Mouse (Mus musculus) adrenal gland, postnatal 25 days (tissue): ENCODE measurements around the gene Rnf215. TPM values are rescaled to one million over a fixed set of nuclear protein-coding genes. Genes with fewer than 3 reads are reported as not detected.
"Not testable (repeated sequence)": the region's sequence is repeated elsewhere in the genome, so short reads cannot be mapped to it uniquely, and the experiment has no call there.

Source experiments
- DNase-seq: peaks from one replicate; pipeline ENCODE4 v3.0.0; 2021; ENCODE audit warnings: mixed read lengths
- total RNA-seq: library from RNA; stranded (reverse); gene quantifications from 2 replicates; pipeline ENCODE4 v1.2.3, GENCODE M21; 2021

Gene Rnf215
- total RNA-seq, 1 experiment from 2014 or later = 31.6 TPM

DNA sequence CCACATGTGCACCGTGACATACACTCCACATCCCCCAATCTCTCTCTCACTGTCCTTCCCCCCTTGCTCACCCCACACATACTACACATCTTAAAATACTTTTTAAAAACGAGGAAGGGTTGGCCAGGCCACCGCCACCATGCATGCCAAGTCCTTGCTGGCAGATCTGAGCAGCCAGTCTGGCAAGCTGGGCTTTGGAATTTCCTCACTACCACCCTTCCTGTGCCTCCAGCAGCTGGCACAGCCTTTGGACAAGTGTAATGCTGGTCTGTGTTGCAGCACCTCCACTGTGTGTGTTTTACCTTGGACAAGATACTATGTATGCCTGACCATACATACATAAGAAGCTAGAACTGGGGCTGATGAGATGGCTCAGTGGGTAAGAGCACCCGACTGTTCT, 21.5 kb upstream of the Rnf215 start:
- DNase-seq = no peak

- DNase-seq = no peak
These were observed 21.0 kb upstream of the Rnf215 start for GRCm38 (mm10) chr11:4113970-4114369.

DNA sequence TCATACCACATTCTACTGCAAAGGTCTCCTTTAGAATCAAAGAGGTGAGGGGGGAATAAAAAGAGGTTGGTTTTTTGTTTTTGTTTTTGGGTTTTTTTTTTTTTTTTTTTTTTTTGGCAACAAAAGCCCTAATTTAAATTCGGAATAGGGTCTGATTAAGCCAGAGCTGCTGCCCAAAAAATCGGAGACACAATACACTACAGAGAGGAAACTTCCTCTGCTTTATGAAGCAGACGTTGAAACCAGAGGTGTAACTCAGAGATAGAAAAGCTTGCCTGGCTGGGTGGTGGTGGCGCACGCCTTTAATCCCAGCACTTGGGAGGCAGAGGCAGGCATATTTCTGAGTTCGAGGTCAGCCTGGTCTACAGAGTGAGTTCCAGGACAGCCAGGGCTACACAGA, 20.5 kb upstream of the Rnf215 start:
- DNase-seq = not testable (repeated sequence)

- DNase-seq = no peak
These were observed 19.6 kb upstream of the Rnf215 start for GRCm38 (mm10) chr11:4115407-4115806.

DNA sequence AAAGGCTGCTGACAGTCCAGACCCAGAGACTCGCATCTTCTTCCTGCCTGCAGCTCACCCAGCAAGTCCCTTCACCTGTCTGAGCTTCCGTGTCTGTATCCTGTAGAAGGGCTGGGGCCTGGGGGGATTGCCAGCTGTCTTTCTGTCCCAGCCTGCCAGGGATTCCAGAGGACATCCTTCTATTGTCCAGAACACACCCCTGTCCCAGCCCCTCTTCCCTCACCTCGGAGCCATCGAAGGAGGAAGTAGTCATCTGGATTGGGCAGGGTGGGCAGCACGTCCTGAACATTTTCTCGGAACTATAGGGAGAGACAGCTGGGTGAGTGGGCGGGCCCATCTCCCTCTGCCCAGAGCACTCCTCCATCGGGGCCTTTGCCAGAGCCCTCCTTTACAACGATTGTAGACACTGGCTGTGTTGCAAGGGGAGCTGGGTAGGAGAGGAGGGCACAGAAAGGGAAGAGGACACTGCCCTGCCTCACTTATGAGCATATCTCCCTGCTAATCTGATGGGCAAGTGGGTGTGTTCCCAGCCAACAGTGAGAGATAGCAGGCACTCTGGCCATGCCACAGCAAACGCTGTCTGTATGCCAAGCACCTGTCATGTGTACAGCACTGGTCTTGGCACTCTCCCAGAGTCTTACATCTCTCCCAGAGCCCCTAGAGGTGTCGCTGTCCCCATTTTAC, 18.4 kb upstream of the Rnf215 start:
- DNase-seq = no peak

DNA sequence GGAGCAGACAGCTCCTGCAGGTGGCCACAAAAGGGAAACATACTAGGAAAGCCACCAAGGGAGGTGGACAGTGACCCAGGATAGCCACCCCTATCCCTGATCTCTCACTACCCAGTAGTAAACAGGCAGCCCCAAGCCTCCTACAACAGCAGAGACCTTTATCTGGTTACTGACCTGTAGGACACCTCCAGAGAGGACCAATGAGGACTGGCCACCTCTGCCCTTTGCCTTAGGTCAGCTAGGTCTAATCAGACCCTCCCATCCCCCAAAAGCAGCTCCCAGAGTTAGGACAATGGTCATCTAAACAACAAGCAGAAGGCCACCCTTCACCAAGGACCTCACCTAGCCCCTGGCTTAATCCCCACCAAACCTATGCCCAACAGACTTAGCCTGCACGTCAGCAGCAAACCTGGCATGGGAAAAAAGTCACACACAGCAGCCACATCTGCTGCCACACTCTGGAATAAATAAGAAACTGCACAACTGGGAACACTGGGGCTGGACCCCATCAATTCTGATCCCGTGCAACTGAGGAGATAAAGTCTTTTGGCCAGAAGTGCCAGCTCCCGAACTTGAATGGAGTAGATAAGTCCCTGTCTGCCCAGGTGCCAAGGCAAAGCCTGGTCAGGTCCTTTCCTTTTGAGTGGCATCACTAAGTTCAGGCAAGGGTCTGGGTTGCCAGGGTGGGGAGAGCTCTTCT, 17.5 kb upstream of the Rnf215 start:
- no peak for DNase-seq

GRCm38 (mm10) chr11:4118081-4118921, 16.7 kb upstream of the Rnf215 start:
- DNase-seq = peak; percentile 59

DNA sequence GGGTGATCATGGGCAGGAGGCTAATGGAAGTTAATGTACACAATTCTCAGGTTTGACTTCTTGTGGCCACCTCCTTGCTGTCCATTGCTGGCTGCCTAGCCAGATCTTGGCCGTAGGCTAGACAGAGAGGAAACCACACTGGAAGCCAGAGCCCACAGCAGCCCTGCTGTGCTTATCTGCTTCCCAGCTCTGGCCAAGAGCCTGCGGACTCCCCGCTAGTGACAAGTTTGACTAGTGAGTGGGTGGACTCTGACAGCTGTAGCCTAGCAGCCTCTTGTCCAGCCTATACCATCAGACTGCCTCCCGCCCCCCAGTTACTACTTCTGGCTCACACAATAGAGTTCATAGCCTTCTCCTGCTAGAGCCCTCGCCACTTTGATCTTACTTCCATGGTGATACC, 15.4 kb upstream of the Rnf215 start:
- DNase-seq = no peak

GRCm38 (mm10) chr11:4121691-4122090, 13.3 kb upstream of the Rnf215 start:
- no peak for DNase-seq

DNA sequence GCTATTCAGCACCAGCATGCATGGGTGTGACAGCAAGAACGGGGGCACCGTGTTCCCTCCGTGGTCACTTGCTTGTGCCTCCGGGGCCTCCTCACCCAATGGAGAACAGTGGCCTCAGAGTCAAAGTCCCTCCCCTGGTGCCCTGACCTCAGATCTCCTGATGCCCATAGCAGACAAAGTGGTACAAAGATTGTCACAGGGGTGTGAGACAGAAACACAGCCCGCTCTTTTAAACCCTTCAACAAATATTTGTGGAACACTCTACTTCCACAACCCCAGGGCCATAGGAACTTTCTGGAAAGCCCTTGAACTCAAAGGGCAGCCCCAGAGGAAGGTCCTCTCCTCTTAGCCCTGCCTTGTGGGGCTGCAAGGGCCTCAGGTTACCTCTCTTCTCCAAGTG, 12.8 kb upstream of the Rnf215 start:
- no peak for DNase-seq

DNA sequence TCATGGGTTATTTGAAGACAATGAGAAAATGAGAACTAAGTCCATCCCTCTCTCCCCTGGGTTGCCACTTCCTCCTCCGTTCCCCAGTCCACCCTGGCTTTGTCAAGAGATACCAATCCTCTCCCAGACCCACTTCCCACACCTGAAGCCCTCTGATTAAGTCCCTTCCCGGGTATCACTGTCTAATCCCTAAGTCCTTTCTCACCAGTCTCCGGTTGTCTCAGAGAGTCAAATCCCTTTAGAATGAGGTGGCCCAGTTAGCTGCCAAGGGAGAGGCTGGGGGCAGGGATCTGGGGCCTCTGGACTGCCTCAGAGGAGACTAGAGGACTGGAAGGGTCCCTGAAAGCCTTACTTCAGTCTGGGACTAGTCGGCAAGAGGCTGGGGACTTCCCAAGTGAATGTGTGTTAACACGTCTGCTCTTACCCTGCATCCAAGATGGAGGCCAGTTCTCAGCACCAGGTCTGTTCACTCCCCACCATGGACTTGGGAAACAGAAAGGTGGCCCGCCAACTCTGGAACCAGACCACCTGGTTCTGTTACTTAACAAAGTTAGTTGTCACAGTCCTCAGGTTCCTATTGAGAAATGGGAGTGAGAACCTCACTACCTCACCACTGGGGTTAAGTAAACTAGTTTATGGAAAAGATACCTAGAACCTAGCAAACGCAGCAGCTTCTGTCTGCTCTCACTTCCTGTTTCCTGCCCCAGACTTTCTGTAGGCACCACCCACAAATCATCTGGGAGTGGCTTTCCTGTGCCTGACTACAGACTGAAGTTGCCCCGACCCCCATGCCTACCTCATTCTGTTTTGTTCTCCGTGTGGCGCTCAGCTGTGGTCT, 12.0 kb upstream of the Rnf215 start, which contains the start of gene Sec14l2:
Gene Sec14l2, minus strand, starts transcription at position 674 of the 838 bp plus-strand sequence.
- DNase-seq = no peak

- DNase-seq = peak; percentile 48
These were observed 11.1 kb upstream of the Rnf215 start for GRCm38 (mm10) chr11:4123922-4124321.

GRCm38 (mm10) chr11:4127059-4127458, 7.9 kb upstream of the Rnf215 start:
- no peak for DNase-seq

- DNase-seq = not testable (repeated sequence)
These were observed 6.5 kb upstream of the Rnf215 start for GRCm38 (mm10) chr11:4128461-4128860.

DNA sequence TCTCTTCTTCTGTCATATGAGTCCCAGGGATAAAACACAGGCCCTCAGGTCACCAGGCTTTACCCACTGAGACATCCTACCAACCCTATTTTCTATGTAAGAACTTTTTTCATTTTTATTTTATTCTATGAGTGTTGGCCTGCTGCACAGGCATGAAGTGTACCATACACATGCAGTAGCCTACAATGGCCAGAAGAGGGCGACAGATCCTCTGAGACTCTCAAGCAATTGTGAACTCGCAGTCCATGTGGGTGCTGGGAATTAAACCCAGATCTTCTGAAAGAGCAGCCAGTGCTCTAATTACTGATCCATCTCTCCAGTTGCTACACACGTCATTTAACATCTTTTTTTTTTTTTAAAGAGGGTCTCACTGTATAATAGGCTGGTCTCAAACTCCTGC, 1.6 kb upstream of the Rnf215 start:
- DNase-seq = no peak

- DNase-seq = no peak
These were observed 602 bp upstream of the Rnf215 start for GRCm38 (mm10) chr11:4134400-4134799.

DNA sequence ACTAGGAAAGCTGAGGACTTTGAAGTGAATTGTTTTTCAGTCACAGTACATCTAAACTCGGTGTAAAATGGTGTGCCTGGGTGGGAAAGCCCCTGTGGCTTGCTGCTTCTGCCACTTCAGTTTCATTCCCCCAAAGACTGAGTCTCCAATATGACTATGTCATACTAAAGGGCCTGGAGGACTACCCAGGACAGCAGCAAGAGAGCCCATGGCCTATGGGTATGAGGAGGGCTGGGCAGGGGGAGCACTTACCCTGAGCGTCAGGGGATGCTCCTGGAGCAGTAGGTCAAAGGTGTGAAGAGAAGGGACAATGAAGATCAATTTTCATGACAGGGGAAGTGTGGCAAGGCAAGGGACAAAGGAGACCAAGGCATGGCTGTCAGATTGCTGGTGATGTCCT, 4.0 kb downstream of the Rnf215 start:
- DNase-seq = no peak

- DNase-seq = no peak
These were observed 6.5 kb downstream of the Rnf215 start for GRCm38 (mm10) chr11:4141505-4141904.

DNA sequence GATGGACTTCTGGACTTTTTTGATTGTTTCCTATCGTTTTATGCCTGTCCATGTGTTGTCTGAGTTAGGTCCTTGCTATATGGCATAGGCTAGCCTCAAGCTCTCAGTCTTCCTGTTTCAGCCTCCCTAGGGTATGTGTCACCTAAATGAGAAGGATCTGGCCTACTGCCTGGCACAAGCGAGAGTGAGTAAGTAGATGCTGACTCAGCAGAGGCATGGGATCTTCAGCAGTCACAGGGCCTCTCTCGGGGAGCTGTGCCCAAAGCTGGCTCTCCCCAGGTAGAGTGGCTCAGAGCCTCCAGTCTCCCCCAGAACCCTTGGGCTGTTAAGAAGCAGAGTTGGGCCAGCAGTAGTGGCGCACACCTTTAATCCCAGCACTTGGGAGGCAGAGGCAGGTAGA, 7.3 kb downstream of the Rnf215 start:
- DNase-seq = no peak

DNA sequence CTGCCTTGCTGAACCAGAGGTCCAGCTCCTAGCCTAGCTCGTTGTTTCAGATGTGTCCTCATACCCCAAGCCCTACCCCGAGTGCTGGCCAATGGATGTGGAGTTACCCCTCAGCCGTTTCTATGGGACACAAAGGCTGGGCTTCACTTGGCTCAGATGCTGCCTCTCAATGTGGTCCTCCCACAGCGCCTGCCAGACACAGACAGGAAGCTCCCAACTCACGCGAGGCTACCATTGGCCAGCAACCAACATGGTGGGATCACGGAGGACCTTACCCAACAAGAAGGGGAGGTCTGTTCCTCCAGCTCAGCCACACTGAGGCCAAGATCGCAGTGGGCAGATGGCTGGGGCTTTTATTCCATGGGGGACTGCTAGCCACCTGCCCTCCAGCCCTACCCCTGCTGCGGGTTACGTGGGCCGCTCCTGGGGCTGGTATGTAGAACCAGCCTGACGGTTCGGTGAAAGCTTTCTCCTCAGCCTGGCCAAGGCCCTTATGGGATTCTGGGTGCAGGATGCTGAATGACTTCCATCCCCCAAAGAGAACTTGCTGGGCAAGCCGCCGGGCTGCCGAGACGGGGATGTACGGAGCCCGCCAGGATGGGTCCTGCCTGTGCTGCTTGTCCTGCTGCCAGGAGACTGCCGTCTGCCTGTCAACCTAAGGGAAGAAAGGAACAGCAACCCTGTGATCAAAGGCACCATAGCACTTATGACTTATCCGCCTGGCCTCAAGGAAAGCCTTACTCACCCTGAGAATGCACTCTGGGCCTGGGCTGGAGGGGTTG, 8.5 kb downstream of the Rnf215 start:
- no peak for DNase-seq

DNA sequence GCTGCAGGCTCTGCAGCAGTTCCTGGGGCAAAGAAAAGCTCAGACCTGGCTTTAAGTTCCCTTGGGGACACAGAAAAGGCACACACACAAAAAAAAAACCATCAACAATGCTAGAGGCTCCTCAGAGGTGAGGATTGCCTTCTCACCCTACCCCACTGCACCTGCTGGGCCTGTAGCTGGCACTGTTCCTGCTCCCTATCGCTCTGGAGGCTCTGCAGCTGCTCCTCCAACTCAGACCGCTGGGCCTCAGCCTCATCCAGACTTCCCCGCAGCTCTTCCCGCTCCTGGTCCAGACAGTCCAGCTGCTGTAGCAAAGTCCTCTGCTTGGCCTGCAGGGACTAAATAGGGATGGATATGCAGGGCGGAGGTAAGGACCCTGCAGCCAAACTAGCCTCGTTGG, 11.4 kb downstream of the Rnf215 start:
- DNase-seq = no peak
